Mouse (Mus musculus) adrenal gland (tissue): Measurements from ENCODE around the gene Krt34.

ENCODE experiments used
- intact Hi-C: fragments of 180-260 bp; cut with DNase I; formaldehyde crosslinking; loops from one replicate; pipeline ENCODE4 v1.15.1; 2025
- long read RNA-seq, 2 experiments: library from polyadenylated mRNA; unstranded; transcript quantifications; one replicate each; pipeline ENCODE4 v2.0.0; 2020; ENCODE audit warnings: borderline replicate concordance in 1 of 2; ENCODE audit not compliant: insufficient replicate concordance in 1 of 2

Gene Krt34
- long read RNA-seq, experiment 1 = 0 reads
- long read RNA-seq, experiment 2 = 0 reads

DNA sequence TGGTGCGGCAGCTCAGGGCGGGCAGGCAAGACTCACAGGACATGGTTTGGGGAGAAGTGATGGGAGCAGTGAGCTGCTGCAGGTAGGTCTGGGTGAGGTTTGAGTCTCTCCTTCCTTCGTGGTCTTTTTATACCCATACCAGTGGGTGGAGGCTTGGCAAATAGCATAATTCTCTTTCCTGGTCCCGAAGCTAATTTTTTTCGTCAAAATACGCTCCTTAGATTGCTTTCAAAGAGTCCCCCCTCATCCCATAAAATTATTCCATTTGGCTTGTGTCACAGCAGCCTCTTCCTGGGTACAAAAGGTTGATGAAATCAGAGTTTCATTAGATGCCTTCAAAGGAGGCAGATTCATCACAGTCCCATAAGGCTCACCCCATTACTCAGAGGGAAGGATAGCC lies at the start of gene Krt34:
Gene Krt34, minus strand, starts transcription at position 101 of the 400 bp plus-strand sequence.
- intact Hi-C loops = no loop called here

DNA sequence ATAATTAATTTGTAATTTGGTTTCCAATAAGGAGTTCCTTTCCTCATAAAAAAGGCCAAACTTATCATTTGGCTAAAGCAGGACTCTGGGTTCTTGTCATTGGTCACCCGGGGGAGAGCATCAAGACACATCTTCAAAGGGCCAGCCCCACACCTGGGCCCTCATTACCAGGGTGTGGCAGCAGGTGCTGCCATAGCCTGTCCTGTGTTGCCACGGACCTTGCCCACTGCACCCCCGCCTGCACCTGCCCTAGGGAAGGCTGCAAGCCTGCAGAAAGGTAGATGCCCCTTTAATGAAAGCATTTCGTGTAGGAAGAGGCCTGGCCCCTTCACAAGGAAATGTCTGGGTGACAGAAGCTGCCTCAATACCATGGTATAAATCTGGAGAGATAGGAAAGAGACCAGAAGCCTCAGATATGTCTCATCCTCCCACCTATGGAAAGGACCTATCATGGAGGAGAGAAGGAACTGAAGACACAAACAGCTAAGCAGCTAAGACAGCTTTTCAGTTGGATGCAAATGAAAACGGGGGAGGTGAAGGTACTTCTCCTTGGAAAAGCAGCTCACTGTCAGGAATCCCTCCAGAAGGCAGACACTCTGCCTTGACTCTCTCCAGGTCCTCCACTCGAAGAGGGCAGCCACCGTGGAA lies 47.1 kb upstream of the Krt34 start:
- intact Hi-C loops = no loop called here

DNA sequence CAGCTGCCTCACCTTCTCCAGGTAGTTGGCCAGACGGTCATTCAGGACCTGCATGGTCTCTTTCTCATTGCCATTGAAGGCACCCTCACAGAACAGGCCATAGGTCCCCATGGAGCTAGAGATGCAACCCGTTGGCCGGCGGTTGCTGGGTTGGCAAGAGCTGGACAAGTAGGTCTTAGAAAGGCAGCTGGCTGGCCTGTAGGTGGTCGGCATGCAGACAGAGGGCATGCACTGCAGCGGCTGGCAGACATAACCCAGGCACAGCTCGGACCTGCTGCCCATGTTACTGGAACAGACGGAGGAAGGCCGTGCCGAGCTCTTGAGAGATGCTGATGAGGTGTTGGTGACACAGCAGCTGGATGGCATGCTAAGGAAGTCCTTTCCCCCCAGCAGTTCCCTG lies 46.5 kb upstream of the Krt34 start, which contains the start of gene Krt32:
Gene Krt32, minus strand, starts transcription at position 366 of the 400 bp plus-strand sequence.
- intact Hi-C loops = no loop called here

DNA sequence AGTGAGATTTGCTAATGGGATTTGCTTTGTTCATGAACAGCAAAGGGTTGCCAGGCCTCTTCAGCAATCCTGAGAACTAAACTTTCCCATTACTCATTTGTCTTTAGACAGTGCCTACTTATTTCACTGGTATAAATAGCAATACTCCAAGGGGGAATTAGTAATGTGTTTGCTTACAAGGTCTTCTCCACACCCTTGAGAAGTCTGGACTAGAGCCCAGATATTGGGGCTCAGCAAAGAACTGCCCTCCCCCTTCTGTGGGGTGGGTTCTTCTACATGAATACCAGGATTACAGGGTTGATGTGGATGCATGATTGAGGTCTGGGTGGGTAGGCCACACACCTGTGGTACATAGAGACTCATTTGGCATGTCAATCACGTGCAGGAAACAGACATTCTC lies 32.5 kb upstream of the Krt34 start:
- intact Hi-C loops = no loop called here

DNA sequence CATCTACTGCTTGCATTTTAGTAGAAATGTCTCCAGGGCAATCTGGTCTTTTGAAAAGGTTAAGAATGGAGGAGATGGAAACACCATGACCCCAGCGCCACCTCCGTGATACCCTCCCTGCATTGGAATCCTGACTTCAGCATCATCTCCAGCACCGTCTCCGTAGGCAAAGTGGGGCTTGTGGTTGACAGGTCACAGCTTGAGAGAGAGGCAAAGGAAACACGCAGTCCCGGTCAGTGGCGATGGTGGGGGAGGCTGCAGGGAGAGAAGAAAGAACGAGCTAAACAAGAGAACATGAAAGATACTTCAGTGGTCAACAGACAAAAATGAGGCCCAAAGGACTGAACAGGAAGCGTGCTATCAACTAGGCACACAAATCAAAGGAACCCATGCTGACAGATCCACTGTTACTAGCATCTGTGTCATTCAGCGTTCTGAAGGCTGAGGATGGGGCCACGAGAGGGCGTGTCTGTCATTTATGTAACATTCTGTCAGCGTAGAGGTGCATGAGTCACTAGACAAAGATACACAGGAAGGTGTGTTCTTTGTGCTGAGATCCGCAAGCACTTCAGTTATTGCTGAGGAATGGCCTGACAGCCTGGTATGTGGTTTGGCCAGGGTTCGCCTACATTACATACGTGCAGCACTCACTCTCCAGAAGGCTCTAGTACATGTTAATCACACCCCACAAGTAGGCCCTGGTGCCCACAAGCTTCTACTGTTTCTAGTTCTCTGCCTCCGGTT lies 26.1 kb upstream of the Krt34 start:
- intact Hi-C loops = no loop called here

DNA sequence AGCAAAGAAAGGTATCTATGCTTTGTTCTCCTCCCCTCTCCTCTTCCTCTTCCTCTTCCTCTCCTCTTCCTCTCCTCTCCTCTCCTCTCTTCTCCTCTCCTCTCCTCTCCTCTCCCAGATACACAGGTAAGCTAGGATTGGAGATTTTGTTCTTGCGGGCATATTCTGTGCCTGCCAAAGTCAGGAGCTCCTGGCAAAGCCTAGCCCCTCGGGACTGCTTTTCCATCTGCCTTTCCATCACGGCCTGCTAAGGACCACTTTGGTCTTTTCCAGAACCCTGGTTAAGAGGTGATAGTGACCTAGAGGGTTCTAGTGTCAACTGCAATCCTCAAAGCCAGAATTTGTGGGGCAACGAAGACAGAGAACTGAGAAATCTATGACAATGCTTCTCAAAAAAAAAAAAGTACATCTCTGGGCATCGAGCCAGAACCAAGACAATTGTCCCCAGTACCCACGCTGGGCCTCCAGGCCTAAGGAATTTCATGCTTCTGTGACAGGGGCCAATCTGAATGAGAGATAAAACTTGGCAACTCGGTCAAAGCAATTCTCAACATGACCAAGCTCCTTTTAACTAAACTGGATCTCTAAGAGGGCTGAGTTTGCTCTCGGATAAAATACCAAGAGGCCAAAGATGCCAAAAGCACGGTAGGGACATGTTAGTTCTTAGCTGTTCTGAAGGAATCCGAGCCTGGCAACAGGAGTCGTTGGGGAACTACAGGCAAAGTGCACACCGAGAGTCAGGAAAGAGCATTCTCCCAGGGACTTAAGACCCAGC lies 25.1 kb upstream of the Krt34 start:
- intact Hi-C loops = no loop called here

DNA sequence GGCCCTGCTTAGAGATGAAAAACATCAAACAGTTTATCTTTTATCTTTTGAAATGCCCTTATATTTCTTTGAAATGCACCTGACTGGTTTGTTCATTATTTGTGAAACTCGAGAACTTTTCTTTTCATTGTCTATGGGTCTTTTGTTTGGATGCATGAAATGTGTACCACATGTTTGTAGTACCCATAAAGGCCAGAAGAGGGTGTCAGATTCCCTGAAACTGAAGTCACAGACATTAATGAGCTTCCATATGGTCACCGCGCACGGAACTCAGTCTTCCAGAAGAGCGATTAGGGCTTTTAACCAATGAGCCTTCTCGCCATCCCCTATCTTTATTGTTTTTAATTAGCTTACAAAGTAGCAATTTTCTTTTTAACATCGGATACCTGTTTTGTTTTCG lies 17.5 kb upstream of the Krt34 start:
- intact Hi-C loops = no loop called here

DNA sequence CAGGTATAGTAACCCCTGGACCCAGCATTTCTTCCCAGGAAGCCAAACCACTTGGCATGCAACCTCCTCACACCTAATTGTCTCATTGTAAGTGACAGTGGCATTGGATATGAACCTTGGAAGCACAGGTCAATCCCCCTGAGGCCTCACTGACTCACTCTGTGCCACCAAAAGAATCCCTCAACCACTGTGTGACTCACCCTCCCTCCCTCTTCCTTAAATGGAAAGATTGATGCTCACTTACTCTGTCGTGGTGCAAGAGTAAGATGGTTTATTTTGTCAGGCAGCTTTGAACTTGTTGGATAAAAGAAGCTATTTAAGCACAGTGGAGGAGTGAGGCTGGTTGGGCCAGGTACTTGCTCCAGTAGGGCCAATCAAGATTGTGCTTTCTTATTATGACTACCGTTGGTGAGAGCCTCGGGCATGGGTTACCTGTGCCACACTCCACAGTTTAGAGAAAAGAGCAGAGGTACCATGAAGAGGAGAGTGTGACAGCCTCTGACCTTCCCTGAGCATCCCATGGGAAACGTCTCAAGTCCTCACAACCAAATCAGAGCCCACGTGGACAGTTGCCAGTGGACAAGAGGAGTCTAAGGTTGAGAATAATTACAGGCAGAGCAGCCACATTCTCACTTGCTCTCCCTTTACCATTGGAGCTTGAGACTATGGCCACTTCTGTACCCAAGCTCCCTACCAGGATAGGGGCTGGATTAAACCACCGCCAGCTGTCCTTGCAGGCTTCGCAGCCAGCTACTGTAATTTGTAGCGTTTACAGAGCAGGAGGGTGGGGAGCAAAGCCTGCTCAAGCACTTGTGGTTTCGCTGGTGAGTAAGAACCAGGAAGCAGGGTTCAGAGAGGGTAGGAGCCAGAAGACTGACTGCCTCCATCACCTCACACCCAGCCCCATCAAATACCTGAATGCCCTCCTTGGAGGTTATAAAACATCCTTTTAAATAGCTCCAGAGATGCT lies 14.6 kb upstream of the Krt34 start:
- intact Hi-C loops = no loop called here

DNA sequence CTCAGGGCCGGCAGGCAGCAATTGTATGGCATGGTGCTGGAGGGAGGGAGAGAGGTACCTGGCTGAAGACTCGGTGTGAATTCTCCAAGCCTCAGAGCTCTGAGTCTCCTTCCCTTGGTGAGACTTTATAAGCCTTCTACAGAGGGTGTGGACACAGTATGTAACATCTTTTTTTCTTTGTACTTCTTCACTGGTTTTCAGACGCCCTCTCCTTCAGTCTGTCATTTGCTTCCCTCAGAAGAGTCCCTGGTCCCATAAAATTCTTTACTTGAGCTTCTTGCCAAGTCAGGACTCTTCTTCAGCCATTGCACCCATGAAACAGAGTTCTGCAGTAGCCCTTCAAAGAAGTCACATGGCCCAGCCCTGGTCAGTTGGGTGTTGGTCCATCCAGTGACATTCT lies 9.1 kb upstream of the Krt34 start, which contains the start of gene Krt31:
Gene Krt31, minus strand, starts transcription at position 101 of the 400 bp plus-strand sequence.
- intact Hi-C loops = no loop called here

DNA sequence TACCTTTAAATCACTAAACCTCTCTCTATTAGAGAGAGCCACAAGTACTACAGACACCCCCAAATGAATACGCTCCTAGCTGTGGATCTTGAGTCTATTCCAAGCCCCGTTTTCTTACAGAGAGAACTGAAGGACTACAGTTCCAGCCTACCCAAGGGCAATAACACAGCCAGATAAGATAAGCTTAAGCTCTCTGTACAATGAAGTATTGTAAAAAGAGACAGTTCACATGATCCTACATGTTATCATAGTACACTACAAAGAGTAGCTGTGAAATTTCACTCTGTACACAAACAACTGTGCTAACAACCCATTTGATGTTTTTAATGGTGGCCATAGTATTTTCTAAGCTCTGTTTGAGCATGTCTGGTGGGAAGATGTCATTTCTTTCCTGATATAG lies 5.8 kb upstream of the Krt34 start:
- intact Hi-C loops = no loop called here

DNA sequence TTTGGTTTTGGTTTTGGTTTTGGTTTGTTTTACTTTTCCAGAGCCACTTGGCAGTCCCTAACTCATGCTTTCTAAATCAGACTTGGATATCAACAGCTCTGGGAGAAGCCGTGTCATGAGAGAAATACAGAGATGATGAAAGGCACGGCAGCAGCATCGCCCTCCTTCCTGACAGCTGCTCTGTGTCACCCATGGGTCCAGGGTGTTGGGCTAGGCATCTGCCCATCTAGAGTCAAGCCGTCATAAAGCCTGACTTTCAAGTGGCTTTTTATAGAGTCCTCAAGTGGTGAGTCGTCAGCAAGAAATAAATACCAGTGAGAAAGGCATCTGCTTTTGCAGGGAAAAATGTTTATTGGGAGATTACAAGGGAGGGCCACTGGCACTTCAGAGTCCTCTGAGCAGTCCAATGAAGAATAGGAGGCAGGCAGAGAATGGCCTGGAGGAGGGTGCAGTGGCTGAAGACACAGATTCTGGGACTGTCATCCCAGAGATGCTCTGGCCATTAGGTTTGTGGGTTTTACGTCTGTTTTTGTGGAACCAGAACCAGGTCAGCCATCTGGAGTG lies 5.0 kb upstream of the Krt34 start:
- intact Hi-C loops = no loop called here

DNA sequence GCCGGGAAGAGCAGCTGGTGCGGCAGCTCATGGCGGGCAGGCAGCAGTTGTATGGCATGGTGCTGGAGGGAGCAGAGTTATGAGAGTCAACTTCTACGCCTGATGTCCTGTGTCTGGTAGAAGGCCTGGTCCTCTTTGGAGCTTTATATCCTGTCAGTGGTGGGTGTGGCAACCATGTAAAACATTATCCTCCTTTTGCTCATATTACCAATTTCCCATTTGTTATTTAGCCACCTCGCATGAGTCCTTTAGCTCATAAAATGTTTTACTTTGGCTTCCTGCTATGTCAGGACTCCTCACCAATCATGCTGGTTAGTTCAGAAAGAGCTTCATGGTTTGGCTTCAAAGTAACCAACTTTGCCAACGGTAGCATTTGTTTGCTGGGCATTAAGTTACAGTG lies 11.6 kb downstream of the Krt34 start, which contains the start of gene Krt33b:
Gene Krt33b, minus strand, starts transcription at position 101 of the 400 bp plus-strand sequence.
- intact Hi-C loops = no loop called here

DNA sequence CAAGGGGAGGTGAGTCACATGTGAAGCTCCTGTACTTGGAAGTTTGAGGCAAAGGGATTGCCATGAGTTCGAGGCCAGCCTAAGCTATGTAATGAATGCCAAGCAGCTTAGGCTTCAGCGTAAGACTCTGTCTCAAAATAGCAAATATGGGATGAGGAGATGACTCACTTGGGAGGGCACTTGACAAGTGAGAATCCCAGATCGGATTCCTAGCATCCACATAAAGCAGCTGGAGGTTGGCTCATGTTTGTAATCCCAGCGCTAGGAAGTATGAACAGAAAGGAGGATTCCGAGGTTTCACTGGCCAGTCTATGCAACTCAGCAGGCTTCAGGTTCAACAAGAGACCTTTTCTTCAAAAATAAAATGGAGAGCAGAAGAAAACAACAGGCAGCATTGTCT lies 19.9 kb downstream of the Krt34 start:
- intact Hi-C loops = no loop called here

DNA sequence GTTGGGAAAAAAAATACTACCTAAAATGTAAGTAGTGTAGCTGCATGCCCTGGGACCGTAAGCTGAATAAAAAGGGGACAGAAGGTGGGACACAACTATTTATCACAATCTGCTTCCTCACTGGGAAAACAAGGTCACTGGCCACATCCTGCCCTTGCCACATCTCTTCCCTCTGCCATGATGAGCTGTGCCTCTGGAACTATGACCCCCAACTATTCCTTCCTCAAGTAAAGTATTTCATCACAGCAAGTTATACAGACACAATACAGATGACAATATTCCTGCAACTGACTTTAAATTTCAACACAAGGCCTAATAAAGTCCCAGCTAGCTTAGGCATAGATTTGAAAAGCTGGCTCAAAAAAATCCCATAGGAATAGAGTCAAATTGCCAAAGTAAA lies 21.9 kb downstream of the Krt34 start:
- intact Hi-C loops = no loop called here

DNA sequence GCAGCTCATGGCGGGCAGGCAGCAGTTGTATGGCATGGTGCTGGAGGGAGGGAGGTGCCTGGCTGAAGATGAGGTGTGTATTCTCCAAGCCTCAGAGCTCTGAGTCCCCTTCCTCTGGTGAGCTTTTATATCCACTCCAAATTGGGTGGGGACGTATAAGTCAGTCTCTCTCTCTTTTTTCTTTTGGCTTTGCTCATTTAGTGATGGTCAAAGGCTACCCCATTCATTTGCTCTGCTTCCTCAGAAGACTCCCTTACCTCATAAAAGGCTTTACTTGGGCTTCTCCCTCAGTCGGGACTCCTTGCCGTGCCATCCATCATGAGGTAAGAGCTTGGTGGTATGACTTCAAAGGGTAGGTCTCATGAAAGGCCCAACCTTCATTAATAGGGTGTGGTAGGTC lies 25.2 kb downstream of the Krt34 start, which contains the start of gene Krt33a:
Gene Krt33a, minus strand, starts transcription at position 101 of the 400 bp plus-strand sequence.
- intact Hi-C loops = no loop called here

DNA sequence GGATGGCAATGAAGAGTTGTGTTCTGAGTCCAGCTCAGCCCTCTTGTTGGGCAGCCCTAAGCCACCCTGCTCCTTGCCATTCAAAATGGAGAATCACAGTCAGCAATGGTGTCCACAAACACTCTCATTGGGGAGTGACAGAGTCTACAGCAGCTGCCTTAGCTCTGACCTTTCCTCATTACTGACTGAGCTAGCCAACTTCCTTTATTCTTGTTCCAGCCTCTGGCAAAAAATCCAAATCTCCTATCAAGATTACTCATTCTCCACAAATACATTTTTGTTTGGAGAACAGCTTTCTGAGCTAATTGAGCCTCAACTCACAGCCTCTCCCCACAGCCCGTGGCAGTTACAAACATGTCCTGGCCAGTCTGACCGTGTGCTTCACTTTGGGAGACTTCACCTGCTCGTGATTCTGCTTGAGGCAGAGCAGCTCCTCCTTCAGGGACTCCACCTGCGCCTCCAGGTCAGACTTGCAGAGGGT lies 27.6 kb downstream of the Krt34 start:
- intact Hi-C loops = no loop called here

DNA sequence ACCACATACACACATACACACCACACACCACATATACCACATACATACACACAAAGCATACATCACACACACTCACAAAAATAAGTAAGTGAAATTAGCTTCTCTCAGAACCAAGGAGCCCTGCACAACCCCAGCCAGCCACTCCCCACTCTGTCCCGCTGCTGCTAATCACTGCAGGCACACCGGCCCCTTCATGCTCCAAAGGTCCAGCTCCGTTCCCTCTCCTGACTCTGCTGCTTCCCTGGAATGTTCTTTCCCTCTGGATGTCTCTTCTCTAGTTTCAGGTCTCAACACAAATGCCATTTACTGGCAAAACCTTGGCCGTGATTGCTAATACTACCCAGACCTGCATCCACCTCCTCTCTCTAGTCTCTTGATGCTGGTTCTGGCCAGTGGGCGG lies 30.7 kb downstream of the Krt34 start:
- intact Hi-C loops = no loop called here

DNA sequence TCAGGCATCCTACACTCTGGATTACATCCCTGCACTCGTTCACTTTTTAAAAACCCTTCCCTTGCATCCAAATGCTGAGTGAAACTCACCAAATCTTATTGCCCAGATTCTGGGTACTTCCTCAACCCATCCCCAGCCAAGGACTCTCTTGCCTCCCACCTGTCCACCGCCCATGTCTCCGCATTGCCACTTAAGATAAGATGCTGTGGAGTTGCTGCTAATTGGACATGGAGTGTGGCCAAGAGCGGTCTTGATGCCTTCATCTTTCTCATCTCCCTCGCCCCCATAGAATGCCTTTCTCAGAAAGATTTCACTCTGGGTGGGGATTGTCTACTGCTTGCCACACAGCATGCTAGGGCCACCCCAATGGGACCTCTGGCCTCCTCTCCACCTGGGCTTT lies 33.0 kb downstream of the Krt34 start:
- intact Hi-C loops = loop anchor here (10.0 kb wide), 1 partner anchor 434 kb away; no protein-coding TSS in a partner anchor

DNA sequence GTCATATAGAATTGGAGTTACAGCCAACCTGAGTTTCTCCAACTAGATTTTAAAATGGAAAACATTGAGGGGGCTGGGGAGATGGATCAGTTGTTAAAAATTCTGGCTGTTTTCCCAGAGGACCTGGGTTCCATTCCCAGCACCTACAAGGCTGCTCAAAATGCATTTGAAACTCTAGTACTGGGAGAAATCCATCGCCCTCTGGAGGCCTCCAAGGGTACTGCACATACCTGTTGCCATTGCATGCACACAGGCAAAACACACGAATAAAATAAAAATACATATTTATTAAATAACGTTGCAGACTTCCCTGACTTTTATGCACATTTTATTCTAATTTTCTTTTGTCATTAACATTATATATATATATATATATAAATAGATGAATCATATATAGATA lies 34.7 kb downstream of the Krt34 start:
- intact Hi-C loops = loop anchor here (10.0 kb wide), 1 partner anchor 432 kb away; no protein-coding TSS in a partner anchor

DNA sequence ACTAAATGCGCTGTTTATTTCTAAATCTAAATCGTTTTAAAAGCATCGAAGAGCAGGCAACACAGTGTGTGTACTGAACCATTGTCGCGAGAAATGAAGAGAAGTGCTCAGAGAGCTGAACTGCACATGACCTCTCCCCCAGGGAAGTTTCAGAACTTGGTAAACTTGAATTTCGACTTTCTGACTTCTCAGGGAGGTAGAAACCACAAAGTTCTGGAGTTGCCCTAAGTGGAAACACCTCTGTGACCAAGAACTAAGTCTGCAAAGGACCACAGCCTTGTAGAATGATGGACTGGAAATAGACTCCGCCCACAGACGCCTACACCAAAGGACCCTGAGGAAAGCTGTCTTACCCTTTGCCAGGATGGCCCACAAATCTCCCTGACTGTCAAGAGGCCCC lies 35.4 kb downstream of the Krt34 start:
- intact Hi-C loops = loop anchor here (2.0 to 10.0 kb wide), 2 partner anchors 431 to 541 kb away; no protein-coding TSS in a partner anchor
